Mouse (Mus musculus) thymus, postnatal 10 days (tissue): ENCODE measurements around the gene Cdc6.
A peak's percentile ranks its signal among the peaks of the same experiment; 100 is the strongest.
"Not testable (repeated sequence)": the region's sequence is repeated elsewhere in the genome, so short reads cannot be mapped to it uniquely, and the experiment has no call there.

ENCODE experiments used
- DNase-seq, 2 experiments: peaks; one replicate each; pipeline ENCODE4 v3.0.0; 2021; ENCODE audit warnings: low spot score in 2 of 2

The Cdc6 gene

GRCm38 (mm10) chr11:98931513-98932292 is 24.1 kb downstream of the Cdc6 start:
- no peak for DNase-seq

- DNase-seq: no peak
Observed at GRCm38 (mm10) chr11:98932293-98933091, 24.9 kb downstream of the Cdc6 start.

- DNase-seq: peak in 1 of 2 experiments; percentile 64
Observed at GRCm38 (mm10) chr11:98933151-98933550, 25.6 kb downstream of the Cdc6 start.

GRCm38 (mm10) chr11:98933847-98934246 is 26.2 kb downstream of the Cdc6 start:
- DNase-seq: not testable (repeated sequence)

- no peak for DNase-seq
Observed at GRCm38 (mm10) chr11:98934367-98934766, 26.8 kb downstream of the Cdc6 start.

- DNase-seq: no peak
Observed at GRCm38 (mm10) chr11:98935123-98935522, 27.5 kb downstream of the Cdc6 start.

- no peak for DNase-seq
Observed at GRCm38 (mm10) chr11:98936170-98936569, 28.6 kb downstream of the Cdc6 start.

GRCm38 (mm10) chr11:98936606-98937409 is 29.2 kb downstream of the Cdc6 start:
- no peak for DNase-seq

GRCm38 (mm10) chr11:98937410-98937913 is 29.9 kb downstream of the Cdc6 start:
- peak; percentile 82 to 83 for DNase-seq

GRCm38 (mm10) chr11:98937914-98938694 is 30.5 kb downstream of the Cdc6 start:
- peak; percentile 68 to 70 for DNase-seq

GRCm38 (mm10) chr11:98938701-98939083 is 31.1 kb downstream of the Cdc6 start:
- DNase-seq: no peak

GRCm38 (mm10) chr11:98939084-98939952 is 31.7 kb downstream of the Cdc6 start:
- peak in 1 of 2 experiments; percentile 71 for DNase-seq

- no peak for DNase-seq
Observed at GRCm38 (mm10) chr11:98939953-98940641, 32.5 kb downstream of the Cdc6 start.

GRCm38 (mm10) chr11:98940776-98941175 is 33.2 kb downstream of the Cdc6 start:
- DNase-seq: no peak

- no peak for DNase-seq
Observed at GRCm38 (mm10) chr11:98941341-98941825, 33.8 kb downstream of the Cdc6 start.

GRCm38 (mm10) chr11:98941826-98942550 is 34.4 kb downstream of the Cdc6 start:
- peak; percentile 88 to 90 for DNase-seq

GRCm38 (mm10) chr11:98942555-98942922 is 34.9 kb downstream of the Cdc6 start:
- no peak for DNase-seq

GRCm38 (mm10) chr11:98942923-98943641 is 35.5 kb downstream of the Cdc6 start:
- DNase-seq: no peak
